Mouse (Mus musculus) G1E (cell line): ENCODE results near the gene Pias4.

ENCODE experiments used
- CTCF ChIP-seq: IDR thresholded peaks from 2 replicates; pipeline ENCODE4 v1.5.1; 2012; ENCODE audit warnings: low read depth, low read length, inconsistent platforms, mixed read lengths
- GATA2 ChIP-seq: IDR thresholded peaks from 2 replicates; pipeline ENCODE4 v1.6.1; 2012; ENCODE audit warnings: low read depth, low read length, inconsistent platforms, borderline replicate concordance

DNA sequence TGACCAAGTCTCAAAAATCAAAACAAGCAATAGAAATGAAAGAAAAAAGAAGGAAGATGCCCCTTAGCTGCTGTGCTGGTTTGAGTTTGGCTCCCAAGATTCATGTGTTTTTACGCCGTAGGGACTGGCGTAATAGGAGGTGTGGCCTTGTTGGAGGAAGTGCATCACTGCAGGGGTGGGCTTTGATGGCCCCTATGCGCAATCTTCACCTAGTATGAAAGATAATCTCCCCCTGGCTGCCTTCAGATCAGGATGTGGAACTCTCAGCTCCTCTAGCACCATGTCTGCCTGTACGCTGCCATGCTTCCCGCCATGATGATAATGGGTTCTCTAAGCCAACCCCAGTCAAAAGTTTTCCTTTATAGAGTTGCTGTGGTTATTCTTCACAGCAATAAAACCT, 48.5 kb upstream of the Pias4 start:
- TF ChIP-seq CTCF = no peak
- no peak for TF ChIP-seq GATA2
